Mouse (Mus musculus) cerebellum, adult 9-11 months (tissue): ENCODE data around the gene Gjb3.

Experiments
- DNase-seq: peaks from one replicate; pipeline ENCODE4 v3.0.0; 2022

Gjb3 gene

GRCm38 (mm10) chr4:127278451-127279001, 52.1 kb downstream of the Gjb3 start:
- no peak for DNase-seq
